Mouse (Mus musculus): ENCODE measurements at regions not wholly inside any gene's neighbourhood (a gene's known extent, or its start where the extent isn't known, plus 50 kb on each side); places are given as distances from the start of the nearest gene placed in this dataset.

DNA sequence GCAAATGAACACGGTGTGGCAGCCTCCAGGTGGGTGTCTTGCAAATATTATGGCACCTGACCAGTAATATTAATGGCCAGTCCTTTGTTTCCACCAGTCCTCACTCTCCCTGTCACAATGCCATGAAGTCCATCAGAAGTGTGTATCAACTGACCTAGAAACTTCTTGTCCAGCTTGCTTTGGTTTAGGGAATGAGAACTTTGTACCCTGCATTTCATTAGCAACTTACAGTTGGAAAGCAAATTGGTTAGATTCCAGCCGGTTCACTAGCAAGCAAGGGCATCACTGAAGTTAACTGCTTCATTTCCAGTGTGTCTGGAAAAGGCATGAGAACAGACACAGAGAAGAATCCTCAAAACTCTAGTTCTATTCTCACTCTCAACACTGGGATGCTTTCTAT, 178.1 kb upstream of the Lyplal1 start:
- ATAC-seq (replicated peaks) = no peak
- Histone ChIP-seq H3K4me3 (no peak overlapping the region), H3K4me2 (no peak overlapping the region), H3K9me3 (no peaks in the 10 kb centered on the region), H3K36me3 (replicated peaks) (no peaks in the 10 kb centered on the region), H3K27ac (no peak overlapping the region), H3K9ac (no peak overlapping the region), H3K27me3 (replicated peaks) (no peaks in the 10 kb centered on the region), H3K4me1 (no peaks in the 10 kb centered on the region)
- WGBS = 72% methylated on average over 2 of the region's 2 CpGs

DNA sequence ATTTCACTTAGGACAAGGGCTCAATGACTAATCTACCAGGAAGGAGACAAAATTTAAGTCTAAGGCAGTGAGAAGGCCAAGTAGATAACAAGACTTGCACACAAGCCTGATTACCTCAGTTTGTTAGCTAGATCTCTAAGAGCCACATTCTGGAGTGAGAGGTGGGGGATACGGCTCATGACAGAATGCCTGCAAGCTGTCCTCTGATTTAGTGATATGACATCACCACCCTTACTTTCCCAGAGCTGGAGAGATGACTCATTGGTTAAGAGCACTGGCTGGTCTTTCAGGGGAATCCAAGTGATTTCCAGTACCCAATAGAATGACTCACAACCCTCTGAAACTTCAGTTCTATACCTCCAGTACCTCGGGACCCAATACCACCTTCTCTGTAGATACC, 177.5 kb upstream of the Lyplal1 start:
- 80% methylated on average over 2 of the region's 2 CpGs for WGBS
- ATAC-seq (replicated peaks) = no peak
- Histone ChIP-seq H3K4me1 (no peaks in the 10 kb centered on the region), H3K27ac (no peak overlapping the region), H3K9ac (no peak overlapping the region), H3K4me2 (no peak overlapping the region), H3K36me3 (replicated peaks) (no peaks in the 10 kb centered on the region), H3K9me3 (no peaks in the 10 kb centered on the region), H3K27me3 (replicated peaks) (no peaks in the 10 kb centered on the region), H3K4me3 (no peak overlapping the region)

DNA sequence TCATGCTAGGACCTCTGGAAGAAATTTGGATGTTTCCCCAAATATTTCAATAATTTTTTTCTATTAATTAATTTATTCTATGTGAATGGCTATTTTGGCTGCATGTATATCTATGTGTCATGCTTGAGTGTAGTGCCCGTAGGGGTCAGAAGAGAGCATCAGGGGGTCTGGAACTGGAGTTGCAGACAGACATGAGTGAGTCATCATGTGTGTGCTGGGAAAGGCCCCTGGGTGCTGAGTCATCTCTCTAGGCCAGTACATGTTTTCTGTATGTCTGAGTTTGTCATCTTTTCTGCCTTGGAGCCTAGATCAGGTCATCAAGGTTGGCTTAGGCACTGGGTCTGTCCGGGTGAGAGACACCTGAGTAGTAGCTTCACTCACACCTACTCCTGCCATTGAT, 172.0 kb upstream of the Lyplal1 start:
- no peaks in the 10 kb centered on the region for H3K27me3 ChIP-seq (replicated peaks)
- no peaks in the 10 kb centered on the region for H3K4me1 ChIP-seq
- H3K4me3 ChIP-seq = no peak overlapping the region
- H3K4me2 ChIP-seq = no peak overlapping the region
- WGBS = 92% methylated on average over 2 of the region's 2 CpGs
- no peak overlapping the region for H3K27ac ChIP-seq
- no peaks in the 10 kb centered on the region for H3K36me3 ChIP-seq (replicated peaks)
- no peak overlapping the region for H3K9ac ChIP-seq
- no peak for ATAC-seq (replicated peaks)
- H3K9me3 ChIP-seq = no peaks in the 10 kb centered on the region

DNA sequence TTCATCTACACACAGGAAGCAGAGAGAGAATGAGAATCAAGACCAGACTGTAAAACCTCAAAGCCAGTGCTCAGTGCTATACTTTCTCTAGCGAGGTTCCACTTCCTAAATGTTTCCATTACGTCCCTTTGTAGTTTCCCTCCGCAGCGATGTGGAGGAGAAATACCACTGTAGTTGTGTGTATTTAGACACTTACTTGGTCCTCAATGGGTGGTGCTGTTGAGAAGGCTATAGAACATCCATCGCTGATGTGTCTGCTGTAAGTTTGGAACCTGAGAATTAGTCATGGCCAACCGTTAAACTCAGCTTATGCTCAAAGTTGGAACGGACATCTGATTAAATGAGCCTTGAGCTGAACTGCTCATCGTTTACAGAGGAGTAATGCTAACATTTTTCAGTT, 170.7 kb upstream of the Lyplal1 start:
- ATAC-seq (replicated peaks) = no peak
- no peaks in the 10 kb centered on the region for H3K27me3 ChIP-seq (replicated peaks)
- no peak overlapping the region for H3K4me3 ChIP-seq
- no peak overlapping the region for H3K27ac ChIP-seq
- H3K36me3 ChIP-seq (replicated peaks) = no peaks in the 10 kb centered on the region
- WGBS = 91% methylated on average over 8 of the region's 8 CpGs
- H3K4me2 ChIP-seq = no peak overlapping the region
- H3K4me1 ChIP-seq = no peaks in the 10 kb centered on the region
- H3K9ac ChIP-seq = no peak overlapping the region
- H3K9me3 ChIP-seq = no peaks in the 10 kb centered on the region

DNA sequence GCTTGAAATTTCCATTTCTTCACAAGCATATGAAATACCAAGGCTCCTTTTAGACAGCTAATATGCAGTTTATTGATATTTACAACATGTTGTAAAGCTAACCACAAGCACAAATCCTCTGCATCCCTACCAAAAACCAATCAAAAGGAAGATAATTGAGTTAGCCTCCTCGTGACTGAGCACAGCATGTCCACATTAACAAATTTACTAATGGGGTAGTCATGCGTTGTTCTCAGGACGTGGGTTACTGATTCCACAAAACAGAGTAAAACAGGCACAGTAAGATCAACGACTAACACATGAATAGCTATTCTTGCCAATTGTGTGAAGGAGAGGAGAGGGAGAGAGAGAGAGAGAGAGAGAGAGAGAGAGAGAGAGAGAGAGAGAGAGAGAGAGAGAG, 169.3 kb upstream of the Lyplal1 start:
- no peaks in the 10 kb centered on the region for H3K4me1 ChIP-seq
- 34% methylated on average over 4 of the region's 4 CpGs for WGBS
- no peak overlapping the region for H3K4me2 ChIP-seq
- no peak overlapping the region for H3K27ac ChIP-seq
- no peaks in the 10 kb centered on the region for H3K9me3 ChIP-seq
- no peak overlapping the region for H3K4me3 ChIP-seq
- H3K27me3 ChIP-seq (replicated peaks) = no peaks in the 10 kb centered on the region
- no peak for ATAC-seq (replicated peaks)
- no peak overlapping the region for H3K9ac ChIP-seq
- no peaks in the 10 kb centered on the region for H3K36me3 ChIP-seq (replicated peaks)

DNA sequence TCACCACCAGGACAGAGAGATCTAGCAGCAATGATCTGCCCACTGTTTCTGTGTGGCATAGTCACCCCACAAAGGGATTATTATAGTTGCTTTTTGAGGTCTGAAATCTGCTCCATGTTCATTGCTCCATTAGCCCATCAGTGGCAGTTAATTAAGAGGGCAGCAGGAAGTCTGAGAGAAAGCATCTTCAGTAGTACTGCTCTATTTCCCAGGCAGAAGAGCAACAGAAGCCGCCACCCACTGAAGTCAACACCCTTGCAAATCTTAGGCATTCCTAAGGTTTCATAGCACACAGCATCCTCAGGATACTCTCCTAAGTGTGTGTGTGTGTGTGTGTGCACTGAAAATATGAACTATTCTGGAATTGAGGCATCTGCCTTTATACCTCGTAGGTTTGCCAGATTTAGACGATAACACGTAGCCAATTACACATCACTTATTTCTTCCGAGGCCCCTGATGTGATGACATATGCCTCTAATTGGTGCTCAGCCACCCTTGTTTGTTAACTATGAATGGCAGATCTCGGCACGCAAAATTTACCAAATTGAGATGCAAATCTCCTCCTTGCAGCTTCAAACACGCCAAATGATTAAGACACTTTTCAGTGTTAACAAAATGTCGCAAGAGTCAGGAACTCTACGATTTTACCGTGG, 161.0 kb upstream of the Lyplal1 start:
- Histone ChIP-seq H3K27me3 (replicated peaks) (no peaks in the 10 kb centered on the region), H3K4me2 (peak overlapping the region; percentile 33), H3K9me3 (no peaks in the 10 kb centered on the region), H3K4me3 (peak overlapping the region; percentile 14; the same call in 1 of the 2 replicates), H3K36me3 (replicated peaks) (no peaks in the 10 kb centered on the region), H3K27ac (no peak overlapping the region), H3K9ac (no peak overlapping the region), H3K4me1 (no peaks in the 10 kb centered on the region)
- ATAC-seq (replicated peaks) = no peak
- 37% methylated on average over 11 of the region's 11 CpGs for WGBS

DNA sequence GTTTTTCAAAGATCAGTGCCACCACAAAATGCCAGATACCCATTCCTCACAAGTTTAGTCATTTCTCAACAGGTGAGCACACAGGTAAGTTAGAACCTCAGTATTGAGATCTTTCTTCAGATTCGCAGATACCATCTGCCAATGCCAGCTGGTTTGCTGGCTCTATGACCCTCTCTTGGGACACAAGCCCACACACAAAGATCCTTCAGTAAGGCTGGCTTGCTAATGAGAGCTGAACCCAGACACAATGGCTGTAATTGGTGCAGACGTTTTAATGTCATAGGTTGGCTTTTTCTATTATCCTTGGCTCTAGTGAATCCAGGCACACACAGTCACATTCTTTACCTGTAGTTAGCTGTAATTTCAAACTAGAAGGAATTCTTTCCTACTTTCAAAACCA, 154.3 kb upstream of the Lyplal1 start:
- Histone ChIP-seq H3K9me3 (no peaks in the 10 kb centered on the region), H3K27me3 (replicated peaks) (no peaks in the 10 kb centered on the region), H3K27ac (no peak overlapping the region), H3K4me1 (no peaks in the 10 kb centered on the region), H3K4me2 (no peak overlapping the region), H3K9ac (no peak overlapping the region), H3K36me3 (replicated peaks) (no peaks in the 10 kb centered on the region), H3K4me3 (no peak overlapping the region)
- 58% methylated on average over 2 of the region's 2 CpGs for WGBS
- no peak for ATAC-seq (replicated peaks)

DNA sequence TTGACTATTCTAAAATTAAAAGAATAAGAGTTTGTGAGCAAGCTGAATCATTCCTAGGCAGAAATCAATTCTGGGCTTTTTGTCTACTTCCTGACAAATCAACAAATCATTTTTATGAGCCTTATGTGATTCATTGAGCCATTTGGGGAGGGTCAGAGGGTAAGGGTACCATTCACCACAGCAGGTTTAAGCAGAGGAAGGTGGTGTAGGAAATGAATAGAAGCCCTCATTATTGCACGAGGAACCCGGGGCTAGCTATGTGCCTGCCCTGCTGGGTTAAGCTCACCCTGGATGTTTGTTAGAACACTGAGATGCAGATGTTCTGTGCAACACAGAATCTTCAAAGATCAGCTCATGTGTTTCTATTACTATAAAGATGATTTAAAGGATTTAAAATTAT, 150.2 kb upstream of the Lyplal1 start:
- no peak for ATAC-seq (replicated peaks)
- H3K4me2 ChIP-seq = no peak overlapping the region
- no peak overlapping the region for H3K4me3 ChIP-seq
- H3K9me3 ChIP-seq = no peaks in the 10 kb centered on the region
- no peak overlapping the region for H3K9ac ChIP-seq
- 68% methylated on average over 2 of the region's 2 CpGs for WGBS
- no peaks in the 10 kb centered on the region for H3K27me3 ChIP-seq (replicated peaks)
- H3K4me1 ChIP-seq = peaks cover 3% of the 10 kb centered on the region; the same call in 1 of the 2 replicates
- no peak overlapping the region for H3K27ac ChIP-seq
- no peaks in the 10 kb centered on the region for H3K36me3 ChIP-seq (replicated peaks)

DNA sequence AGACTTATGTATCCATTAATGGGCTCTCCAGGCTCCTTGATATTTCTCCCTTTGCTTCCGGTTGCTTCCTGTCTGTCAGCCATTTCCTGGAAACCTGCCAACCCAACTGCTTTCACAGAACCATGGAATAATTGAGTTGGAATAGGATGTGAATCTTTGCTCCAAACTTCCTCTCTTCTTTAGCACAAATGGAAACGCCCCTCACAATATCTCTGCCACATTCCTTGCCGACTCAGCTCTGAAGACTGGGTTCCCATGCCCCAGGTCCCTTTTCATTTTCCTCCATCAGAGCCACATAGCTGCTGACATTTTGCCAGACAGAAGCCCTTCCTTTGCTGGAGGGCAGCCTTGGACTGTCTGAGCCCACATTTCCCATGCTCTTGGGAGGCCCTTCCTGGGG, 147.5 kb upstream of the Lyplal1 start:
- Histone ChIP-seq H3K27ac (no peak overlapping the region), H3K4me1 (peaks cover 3% of the 10 kb centered on the region; the same call in 1 of the 2 replicates), H3K4me2 (no peak overlapping the region)

DNA sequence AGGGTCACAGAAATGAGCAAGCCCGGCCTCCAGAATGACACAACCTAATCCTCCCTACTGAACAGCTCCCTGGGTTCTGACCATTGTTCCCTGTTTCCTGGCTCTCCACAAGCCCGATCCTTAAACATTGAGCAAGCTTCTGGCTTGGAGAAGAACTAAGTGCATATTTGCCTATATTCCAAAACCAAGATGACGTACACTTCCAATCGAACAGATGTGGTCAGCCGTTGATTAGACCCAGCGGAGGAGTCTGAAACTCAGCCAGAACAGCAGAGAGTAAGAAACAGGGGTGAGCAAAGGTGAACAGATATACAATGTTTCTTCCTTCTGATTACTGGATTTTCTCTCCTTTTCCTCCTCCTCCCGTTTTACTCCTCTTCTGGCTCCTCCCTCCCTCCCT, 146.8 kb upstream of the Lyplal1 start:
- WGBS = 73% methylated on average over 7 of the region's 7 CpGs
- ATAC-seq (replicated peaks) = no peak

More for the DNA sequence above, 147.5 kb upstream of the Lyplal1 start:
- Histone ChIP-seq H3K9ac (no peak overlapping the region), H3K9me3 (no peaks in the 10 kb centered on the region), H3K4me3 (no peak overlapping the region), H3K36me3 (replicated peaks) (no peaks in the 10 kb centered on the region), H3K27me3 (replicated peaks) (no peaks in the 10 kb centered on the region)
- ATAC-seq (replicated peaks) = no peak
- 36% methylated on average over 3 of the region's 3 CpGs for WGBS

DNA sequence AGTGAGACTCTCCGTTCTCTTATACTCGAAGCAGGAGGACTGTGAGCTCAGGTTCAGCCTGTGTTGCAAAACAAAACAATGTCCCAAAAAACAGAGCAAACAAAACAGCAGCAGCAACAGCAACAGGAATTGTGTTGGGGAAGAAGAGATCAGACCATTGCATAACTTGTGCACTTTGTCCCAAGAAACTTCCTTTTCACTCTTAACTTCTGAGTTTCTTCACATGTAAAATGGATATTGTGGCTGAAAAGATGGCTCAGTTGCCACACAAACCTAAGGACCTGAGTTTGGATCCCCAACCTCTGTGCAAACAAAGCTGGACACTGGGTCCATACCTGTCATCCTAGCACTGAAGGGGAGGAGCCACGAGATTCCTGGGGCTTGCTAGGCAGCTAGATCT, 146.1 kb upstream of the Lyplal1 start:
- no peak for ATAC-seq (replicated peaks)
- H3K27ac ChIP-seq = no peak overlapping the region
- H3K9me3 ChIP-seq = no peaks in the 10 kb centered on the region
- peaks cover 3% of the 10 kb centered on the region; the same call in 1 of the 2 replicates for H3K4me1 ChIP-seq
- WGBS = 78% methylated on average over 3 of the region's 3 CpGs
- no peak overlapping the region for H3K4me3 ChIP-seq
- H3K36me3 ChIP-seq (replicated peaks) = no peaks in the 10 kb centered on the region
- H3K4me2 ChIP-seq = no peak overlapping the region
- H3K9ac ChIP-seq = no peak overlapping the region
- H3K27me3 ChIP-seq (replicated peaks) = no peaks in the 10 kb centered on the region

More for the DNA sequence above, 146.8 kb upstream of the Lyplal1 start:
- Histone ChIP-seq H3K27ac (no peak overlapping the region), H3K36me3 (replicated peaks) (no peaks in the 10 kb centered on the region), H3K9me3 (no peaks in the 10 kb centered on the region), H3K9ac (no peak overlapping the region), H3K4me1 (peaks cover 3% of the 10 kb centered on the region; the same call in 1 of the 2 replicates), H3K4me3 (no peak overlapping the region), H3K4me2 (no peak overlapping the region), H3K27me3 (replicated peaks) (no peaks in the 10 kb centered on the region)

DNA sequence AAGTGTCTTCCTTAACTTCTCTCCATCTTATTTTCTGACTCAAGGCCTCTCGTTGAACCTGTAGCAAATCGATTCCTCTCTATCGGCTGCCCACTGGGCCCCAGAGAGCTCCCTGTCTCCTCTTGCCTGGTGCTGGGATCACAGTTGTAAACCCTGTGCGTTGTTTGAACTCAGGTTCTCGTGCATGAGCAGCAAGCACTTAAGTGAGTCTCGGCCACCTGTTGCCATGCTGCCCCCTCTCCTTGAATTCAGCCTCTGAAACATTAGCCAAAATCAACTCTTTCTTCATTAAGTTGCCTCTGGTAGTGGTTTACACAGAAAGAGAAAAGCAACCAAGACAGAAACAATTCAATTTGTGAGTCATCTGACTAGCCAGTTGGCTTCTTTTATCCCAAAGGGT, 144.9 kb upstream of the Lyplal1 start:
- ATAC-seq (replicated peaks) = no peak
- no peak overlapping the region for H3K4me2 ChIP-seq
- no peaks in the 10 kb centered on the region for H3K9me3 ChIP-seq
- H3K9ac ChIP-seq = no peak overlapping the region
- no peaks in the 10 kb centered on the region for H3K27me3 ChIP-seq (replicated peaks)
- WGBS = 69% methylated on average over 6 of the region's 6 CpGs
- no peak overlapping the region for H3K4me3 ChIP-seq
- H3K27ac ChIP-seq = no peak overlapping the region
- H3K36me3 ChIP-seq (replicated peaks) = no peaks in the 10 kb centered on the region
- H3K4me1 ChIP-seq = peaks cover 3% of the 10 kb centered on the region; the same call in 1 of the 2 replicates

DNA sequence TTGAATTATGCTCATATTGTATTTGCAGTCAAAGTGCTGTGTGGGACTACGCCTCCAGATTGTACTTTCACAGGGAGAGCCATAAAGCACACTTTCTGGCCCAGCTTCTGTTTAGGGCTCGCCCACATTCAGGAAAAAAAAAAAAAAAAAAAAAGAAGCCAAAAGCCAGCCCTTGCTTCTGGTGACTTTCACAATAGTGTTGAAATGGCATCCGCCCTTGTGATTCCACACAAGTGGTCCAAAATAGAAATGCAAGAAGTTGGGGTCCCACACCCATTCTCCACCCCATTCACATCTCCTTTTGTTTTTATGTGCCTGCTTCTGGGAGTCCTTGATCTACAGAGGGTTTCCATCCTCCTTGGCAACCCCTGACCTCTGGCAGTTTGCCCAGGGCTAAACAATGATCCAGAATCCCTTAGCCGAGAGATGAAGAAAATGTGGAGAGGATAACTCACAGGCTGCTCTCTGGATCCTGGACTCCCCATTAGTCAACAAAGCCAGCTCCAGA, 144.3 kb upstream of the Lyplal1 start:
- Histone ChIP-seq H3K4me1 (peaks cover 3% of the 10 kb centered on the region; the same call in 1 of the 2 replicates), H3K4me3 (no peak overlapping the region), H3K27me3 (replicated peaks) (no peaks in the 10 kb centered on the region), H3K27ac (no peak overlapping the region), H3K9me3 (no peaks in the 10 kb centered on the region), H3K4me2 (no peak overlapping the region), H3K36me3 (replicated peaks) (no peaks in the 10 kb centered on the region), H3K9ac (no peak overlapping the region)
- no peak for ATAC-seq (replicated peaks)
- WGBS = 29% methylated on average over 4 of the region's 4 CpGs
